Mouse (Mus musculus) frontal cortex, postnatal 36 days (tissue): ENCODE results near the gene Orc1.

Source experiments
- DNase-seq, 2 experiments: peaks; one replicate each; pipeline ENCODE4 v3.0.0; 2022; ENCODE audit warnings: low spot score in 2 of 2

Gene Orc1

DNA sequence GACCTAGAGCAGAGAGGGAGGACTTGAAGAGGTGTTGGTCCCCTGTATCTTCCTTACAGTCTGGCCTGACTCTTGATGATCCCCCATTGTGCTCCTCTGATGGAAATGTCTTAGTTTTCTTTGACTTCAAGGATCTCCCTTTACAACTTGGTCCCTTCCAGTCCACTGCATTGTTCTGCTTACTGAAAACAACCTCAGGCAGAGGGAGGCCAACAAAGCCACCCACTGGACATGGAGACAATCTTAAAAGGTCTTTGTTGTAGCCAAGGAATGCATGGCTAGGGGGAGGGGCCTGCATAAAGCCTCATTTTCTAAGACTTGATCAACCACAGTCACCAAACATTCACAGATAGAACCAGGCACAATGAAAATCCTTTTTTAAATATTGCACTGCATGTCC is 55.9 kb downstream of the Orc1 start:
- DNase-seq = no peak

DNA sequence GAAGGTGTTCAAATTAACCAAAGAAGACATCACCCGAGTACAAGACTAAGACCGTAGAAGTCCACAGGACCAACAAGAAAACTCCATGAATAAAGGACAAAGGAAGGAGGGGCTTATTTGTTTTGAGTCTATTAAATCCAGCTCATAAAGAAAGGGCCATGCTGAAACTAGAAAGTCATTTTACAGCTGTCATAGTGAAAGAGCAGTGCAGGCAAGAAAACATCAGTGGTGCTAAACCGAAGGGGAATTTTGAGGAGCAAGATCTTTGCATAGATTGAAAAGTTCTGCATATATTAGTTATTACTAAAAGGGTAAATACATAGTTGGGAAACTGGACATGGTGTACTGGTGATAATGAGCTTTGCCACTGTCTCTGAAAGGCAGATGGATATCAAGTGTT is 58.5 kb downstream of the Orc1 start:
- DNase-seq = no peak

DNA sequence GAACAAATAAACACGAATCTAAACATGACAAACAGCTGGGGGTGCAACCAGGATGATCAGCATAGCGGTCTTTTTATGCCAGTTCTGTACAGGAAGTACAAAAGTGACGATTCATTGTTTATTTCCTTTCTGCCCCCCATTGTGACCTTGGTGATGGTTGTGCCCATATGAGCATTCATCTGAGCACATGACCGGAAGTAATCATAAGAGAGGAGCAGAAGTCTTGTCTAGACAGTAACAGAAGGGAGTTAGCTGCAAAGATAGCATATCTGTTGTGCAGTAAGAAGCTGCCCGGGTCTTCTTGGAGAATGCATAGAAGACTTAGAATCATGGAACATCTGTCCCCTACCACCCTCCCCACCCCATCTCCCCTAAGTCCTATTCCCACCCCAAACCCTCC is 59.5 kb downstream of the Orc1 start:
- DNase-seq = no peak

DNA sequence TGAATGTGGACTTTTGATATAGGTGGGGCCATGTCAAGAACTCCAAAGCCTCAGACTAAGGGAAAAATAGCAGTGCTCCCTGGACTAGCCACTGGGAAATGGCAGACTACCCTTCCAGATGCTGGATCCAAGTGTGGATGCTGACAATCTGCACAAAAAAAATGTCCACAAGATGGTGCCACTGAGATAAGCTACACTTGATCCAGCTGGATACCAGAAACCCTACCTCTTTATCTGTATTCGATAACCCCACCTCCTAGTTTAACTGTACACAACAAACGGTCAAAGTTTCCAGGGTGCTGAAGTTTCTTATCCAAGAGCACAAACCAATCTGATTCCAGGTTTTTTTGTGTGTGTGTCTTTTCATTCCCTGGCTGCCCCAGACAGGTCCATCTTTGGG is 85.2 kb downstream of the Orc1 start:
- no peak for DNase-seq
